10 mouse cellular contexts compared by ENCODE assay signal in the genomic region with DNA sequence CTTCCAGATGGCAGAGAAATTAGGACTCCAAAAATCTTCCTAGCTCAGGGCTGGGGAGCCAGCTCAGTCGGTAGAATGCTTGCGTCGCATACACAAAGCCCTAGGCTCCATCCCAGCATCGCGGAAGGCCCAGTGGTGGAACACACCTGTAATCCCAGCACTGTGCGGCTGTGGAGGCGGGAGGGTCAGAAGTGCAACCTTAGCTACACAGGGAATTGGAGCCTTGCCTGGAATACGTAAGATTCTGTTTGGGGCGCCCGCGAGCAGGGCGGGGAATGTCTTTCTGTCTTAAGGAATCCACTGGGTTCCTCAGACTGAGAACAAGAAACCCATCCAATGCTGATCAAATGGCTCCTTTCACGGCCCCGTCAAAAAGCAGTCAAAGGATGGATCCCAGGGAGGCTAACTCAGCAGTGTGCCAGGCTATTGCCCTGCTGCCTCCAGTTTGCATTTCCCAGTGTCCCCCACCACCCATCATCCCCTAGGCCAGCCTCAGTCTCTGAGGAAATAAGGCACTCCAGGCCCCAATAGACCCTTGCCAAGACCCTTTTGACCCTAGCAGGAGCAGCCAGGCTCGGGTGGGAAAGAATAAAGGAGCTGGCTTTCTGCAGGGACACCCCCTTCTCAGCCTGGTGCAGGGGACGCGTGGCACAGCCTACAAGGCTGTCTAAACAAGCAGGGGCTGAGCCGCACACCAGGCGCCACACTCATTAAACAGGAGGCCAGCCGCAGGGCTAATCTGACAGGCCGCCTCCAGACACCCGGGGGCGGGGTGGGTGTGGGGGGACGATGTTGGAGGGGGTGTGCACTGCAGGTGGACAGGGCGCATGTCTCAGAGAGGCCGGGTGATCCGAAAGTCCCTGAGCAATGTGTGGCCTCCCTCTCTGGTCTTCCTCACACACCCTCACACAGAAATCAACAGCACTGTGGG.
DNase-seq lines count a peak whose midpoint lies in the region; ATAC-seq and TF ChIP-seq lines count a peak whose summit lies in the region.
"Had no signal": no experiment of that assay in that cellular context is flagged by ENCODE, and none has a peak within 500 bp of the region (broad histone marks: within the 10 kb centered on the region; RNA-seq: fewer than 3 reads in every experiment).

No protein-coding gene starts in this region.

- no peaks in the 10 kb centered on the region for H3K36me3 ChIP-seq in intestine, embryonic 14.5 days (ENCODE audit: control insufficient read depth, insufficient read depth, low read length)
- H3K36me3 ChIP-seq in intestine, postnatal 0 days (ENCODE audit: control insufficient read depth, insufficient read depth): no peaks in the 10 kb centered on the region
- H3K36me3 ChIP-seq in hindbrain, embryonic 14.5 days (replicated peaks; ENCODE audit: control insufficient read depth, insufficient read depth): no peaks in the 10 kb centered on the region
- no peaks in the 10 kb centered on the region for H3K36me3 ChIP-seq in neural tube, embryonic 11.5 days (ENCODE audit: control insufficient read depth, insufficient read depth, low read length)
- H3K36me3 ChIP-seq: G1E; liver, embryonic 15.5 days had no signal

- H3K27ac ChIP-seq in intestine, embryonic 14.5 days (ENCODE audit: low read depth): peak overlapping the region; percentile 17; the same call in 1 of the 2 replicates
- H3K27ac ChIP-seq in intestine, postnatal 0 days (ENCODE audit: low read depth, low read length): no peak overlapping the region
- peak overlapping the region; percentile 15; the same call in 1 of the 2 replicates for H3K27ac ChIP-seq in hindbrain, embryonic 14.5 days
- no peak overlapping the region for H3K27ac ChIP-seq in neural tube, embryonic 11.5 days (ENCODE audit: low read depth, low read length)
- no peak overlapping the region for H3K27ac ChIP-seq in left cerebral cortex, adult 2 months
- H3K27ac ChIP-seq: liver, embryonic 15.5 days had no signal

- peak; percentile 55 for DNase-seq in intestine, embryonic 14.5 days (ENCODE audit: low spot score)
- peak; percentile 32 for DNase-seq in embryo, embryonic 10 days (ENCODE audit: low spot score)
- no peak for DNase-seq in hindbrain, embryonic 14.5 days (ENCODE audit: low spot score)
- DNase-seq in neural tube, embryonic 11.5 days (ENCODE audit: low spot score): no peak
- no peak for DNase-seq in left cerebral cortex, adult 2 months (ENCODE audit: extremely low spot score in 1 of 2, low spot score in 2 of 2)
- no peak for DNase-seq in urinary bladder, adult 18-20 months (ENCODE audit: low spot score in 2 of 2)
- no peak for DNase-seq in left cerebral cortex, adult 18-20 months (ENCODE audit: low spot score in 2 of 2)

- H3K4me2 ChIP-seq in intestine, embryonic 14.5 days (ENCODE audit: low read length): no peak overlapping the region
- no peak overlapping the region for H3K4me2 ChIP-seq in intestine, postnatal 0 days (replicated peaks; ENCODE audit: low read depth)
- no peak overlapping the region for H3K4me2 ChIP-seq in hindbrain, embryonic 14.5 days (replicated peaks)
- no peak overlapping the region for H3K4me2 ChIP-seq in neural tube, embryonic 11.5 days (ENCODE audit: low read depth)
- H3K4me2 ChIP-seq: liver, embryonic 15.5 days had no signal

- peaks cover 2% of the 10 kb centered on the region; the same call in 1 of the 2 replicates for H3K27me3 ChIP-seq in intestine, embryonic 14.5 days (replicated peaks; ENCODE audit: control insufficient read depth, insufficient read depth, low read length)
- H3K27me3 ChIP-seq in intestine, postnatal 0 days (replicated peaks; ENCODE audit: control insufficient read depth, insufficient read depth, low read length): no peaks in the 10 kb centered on the region
- H3K27me3 ChIP-seq in hindbrain, embryonic 14.5 days (ENCODE audit: control insufficient read depth, insufficient read depth, low read length): peaks cover 11% of the 10 kb centered on the region; the same call in 1 of the 2 replicates
- no peaks in the 10 kb centered on the region for H3K27me3 ChIP-seq in neural tube, embryonic 11.5 days (ENCODE audit: control insufficient read depth, insufficient read depth, low read length)

- H3K9me3 ChIP-seq in intestine, embryonic 14.5 days (ENCODE audit: control insufficient read depth, low read length): no peaks in the 10 kb centered on the region
- H3K9me3 ChIP-seq in intestine, postnatal 0 days (ENCODE audit: control insufficient read depth): no peaks in the 10 kb centered on the region
- no peaks in the 10 kb centered on the region for H3K9me3 ChIP-seq in hindbrain, embryonic 14.5 days (ENCODE audit: control insufficient read depth, low read length)
- no peaks in the 10 kb centered on the region for H3K9me3 ChIP-seq in neural tube, embryonic 11.5 days (ENCODE audit: control insufficient read depth, low read length)
- H3K9me3 ChIP-seq: G1E; liver, embryonic 15.5 days had no signal

- peaks cover 5% of the 10 kb centered on the region; the same call in 1 of the 2 replicates for H3K4me1 ChIP-seq in intestine, embryonic 14.5 days (replicated peaks; ENCODE audit: control insufficient read depth, insufficient read depth, low read length)
- no peaks in the 10 kb centered on the region for H3K4me1 ChIP-seq in intestine, postnatal 0 days (replicated peaks; ENCODE audit: control insufficient read depth, insufficient read depth, low read length)
- H3K4me1 ChIP-seq in hindbrain, embryonic 14.5 days (replicated peaks; ENCODE audit: control insufficient read depth, insufficient read depth, low read length): peaks cover 5% of the 10 kb centered on the region; the same call in 1 of the 2 replicates
- H3K4me1 ChIP-seq in neural tube, embryonic 11.5 days (ENCODE audit: control insufficient read depth, insufficient read depth, low read length): no peaks in the 10 kb centered on the region
- H3K4me1 ChIP-seq: liver, embryonic 15.5 days had no signal

- H3K4me3 ChIP-seq in intestine, embryonic 14.5 days (ENCODE audit: low read depth, low read length): no peak overlapping the region
- no peak overlapping the region for H3K4me3 ChIP-seq in intestine, postnatal 0 days (ENCODE audit: low read depth, low read length)
- H3K4me3 ChIP-seq in hindbrain, embryonic 14.5 days (replicated peaks; ENCODE audit: low read length): no peak overlapping the region
- H3K4me3 ChIP-seq in neural tube, embryonic 11.5 days (ENCODE audit: low read depth, low read length): no peak overlapping the region
- H3K4me3 ChIP-seq in left cerebral cortex, adult 2 months: no peak overlapping the region
- H3K4me3 ChIP-seq: liver, embryonic 15.5 days had no signal

- no peak for TF ChIP-seq CTCF in intestine, postnatal 0 days (IDR thresholded peaks at IDR 0.05; ENCODE audit: low read depth)
- no peak for TF ChIP-seq CTCF in left cerebral cortex, adult 2 months (IDR thresholded peaks at IDR 0.05)

- no peak overlapping the region for H3K9ac ChIP-seq in intestine, embryonic 14.5 days (ENCODE audit: low read length)
- no peak overlapping the region for H3K9ac ChIP-seq in intestine, postnatal 0 days (ENCODE audit: low read depth, low read length)
- no peak overlapping the region for H3K9ac ChIP-seq in hindbrain, embryonic 14.5 days
- H3K9ac ChIP-seq in neural tube, embryonic 11.5 days (ENCODE audit: low read length): no peak overlapping the region
- H3K9ac ChIP-seq: liver, embryonic 15.5 days had no signal

- 33% methylated on average over 26 of the region's 27 CpGs for WGBS in intestine, embryonic 14.5 days
- WGBS in intestine, postnatal 0 days: 42% methylated on average over 27 of the region's 27 CpGs
- 22% methylated on average over 27 of the region's 27 CpGs for WGBS in hindbrain, embryonic 14.5 days
- 26% methylated on average over 27 of the region's 27 CpGs for WGBS in neural tube, embryonic 11.5 days

- intact Hi-C loops in left cerebral cortex, adult 2 months (cut with DNase I): no loop called here

- peak; percentile 66 for ATAC-seq in intestine, embryonic 14.5 days (replicated peaks; ENCODE audit: low FRiP score, low TSS enrichment, low read depth)
- ATAC-seq in intestine, postnatal 0 days: no peak
- peak; percentile 48; the same call in 1 of the 2 replicates for ATAC-seq in hindbrain, embryonic 14.5 days (ENCODE audit: low FRiP score)
- ATAC-seq in neural tube, embryonic 11.5 days (ENCODE audit: insufficient read depth, low FRiP score, low TSS enrichment): peak; percentile 45; the same call in 1 of the 2 replicates

Comparison
In these comparisons a context has a peak if more than half of its experiments do, and no peak if none do; other contexts are left out.
1. H3K27ac ChIP-seq: peak in intestine, embryonic 14.5 days (single experiment) and hindbrain, embryonic 14.5 days (single experiment); none in intestine, postnatal 0 days (single experiment), neural tube, embryonic 11.5 days (single experiment) and left cerebral cortex, adult 2 months (single experiment).
2. DNase-seq: peak in intestine, embryonic 14.5 days (single experiment) and embryo, embryonic 10 days (single experiment); none in hindbrain, embryonic 14.5 days (single experiment), neural tube, embryonic 11.5 days (single experiment), left cerebral cortex, adult 2 months (0 of 2), urinary bladder, adult 18-20 months (0 of 2) and left cerebral cortex, adult 18-20 months (0 of 2).